Mouse (Mus musculus) kidney, adult 2 months (tissue): ENCODE measurements around the gene Atg7.

Experiments
- CTCF ChIP-seq: fragments of 200-500 bp; conservative IDR thresholded peaks from 2 replicates; pipeline ENCODE4 v1.5.1; 2011; ENCODE audit warnings: low read depth, mild to moderate bottlenecking, control low read depth, low read length, moderate library complexity, mixed read lengths; ENCODE audit not compliant: insufficient read depth, insufficient read length
- POLR2A ChIP-seq: fragments of 200-500 bp; IDR thresholded peaks from one replicate; pipeline ENCODE4 v1.6.1; 2011; ENCODE audit warnings: low read depth, low read length, control low read depth

- no peak for TF ChIP-seq CTCF
- no peak for TF ChIP-seq POLR2A
These were observed 49.8 kb downstream of the Atg7 start for GRCm38 (mm10) chr6:114692691-114693090.
